Mouse (Mus musculus) MEL (cell line): Measurements from ENCODE around the gene Kcnj2. TPM values are rescaled to one million over a fixed set of nuclear protein-coding genes. Genes with fewer than 3 reads are reported as not detected.

Experiments
- DNase-seq: peaks from one replicate; pipeline ENCODE4 v3.0.0; 2011; ENCODE audit warnings: low read depth, low spot score
- H3K27ac ChIP-seq: 2 replicates; pipeline ENCODE4 v1.5.1; 2012; ENCODE audit warnings: low read depth, mild to moderate bottlenecking, control low read depth, low read length, moderate library complexity; ENCODE audit not compliant: control insufficient read depth
- H3K27me3 ChIP-seq, 2 experiments: fragments of 150-350 bp in 1 of 2; sonication (generic) in 1 of 2; 2 replicates each; pipeline ENCODE4 v1.6.1; 2012; ENCODE audit warnings: low read length in 2 of 2, mild to moderate bottlenecking in 2 of 2, improper control_type of control experiment in 1 of 2, moderate library complexity in 1 of 2; ENCODE audit not compliant: insufficient read depth in 2 of 2, control insufficient read depth in 1 of 2
- H3K36me3 ChIP-seq, 2 experiments: 2 replicates each; pipeline ENCODE4 v1.6.1; 2012 to 2014; ENCODE audit warnings: low read length in 2 of 2, improper control_type of control experiment in 1 of 2, inconsistent platforms in 1 of 2, mild to moderate bottlenecking in 1 of 2; ENCODE audit not compliant: insufficient read depth in 2 of 2, control insufficient read depth in 1 of 2
- H3K4me1 ChIP-seq, 2 experiments: fragments of 150-350 bp in 1 of 2; sonication (generic) in 1 of 2; 2 replicates each; pipeline ENCODE4 v1.6.1; 2012; ENCODE audit warnings: low read length in 2 of 2, improper control_type of control experiment in 1 of 2, mild to moderate bottlenecking in 1 of 2; ENCODE audit not compliant: insufficient read depth in 2 of 2, control insufficient read depth in 1 of 2
- H3K4me3 ChIP-seq, 2 experiments: fragments of 150-350 bp in 1 of 2; sonication (generic) in 1 of 2; 2 replicates each; pipeline ENCODE4 v1.5.1; 2012; ENCODE audit warnings: low read depth in 2 of 2, low read length in 2 of 2, mild to moderate bottlenecking in 2 of 2, moderate library complexity in 2 of 2, control low read depth in 1 of 2, improper control_type of control experiment in 1 of 2; ENCODE audit not compliant: control insufficient read depth in 1 of 2, insufficient read depth in 1 of 2
- H3K79me2 ChIP-seq: 2 replicates; pipeline ENCODE4 v1.6.1; 2012; ENCODE audit warnings: mild to moderate bottlenecking, low read length, moderate library complexity; ENCODE audit not compliant: control insufficient read depth, poor library complexity, insufficient read depth
- H3K9ac ChIP-seq: 2 replicates; pipeline ENCODE4 v1.6.1; 2012; ENCODE audit warnings: low read depth, mild to moderate bottlenecking, control low read depth, low read length, moderate library complexity; ENCODE audit not compliant: control insufficient read depth, poor library complexity, severe bottlenecking
- H3K9me3 ChIP-seq: fragments of 150-350 bp; sonication (generic); replicated peaks from 2 replicates; pipeline ENCODE4 v1.6.1; 2012; ENCODE audit warnings: mild to moderate bottlenecking, low read length, improper control_type of control experiment, moderate library complexity; ENCODE audit not compliant: insufficient read depth
- BHLHE40 ChIP-seq: IDR thresholded peaks from 2 replicates; pipeline ENCODE4 v1.6.1; 2012; ENCODE audit warnings: low read depth, mild to moderate bottlenecking, inconsistent platforms, low read length, improper control_type of control experiment, borderline replicate concordance
- CHD1 ChIP-seq: IDR thresholded peaks from 2 replicates; pipeline ENCODE4 v1.6.1; 2012; ENCODE audit warnings: low read depth, mild to moderate bottlenecking, inconsistent platforms, low read length, improper control_type of control experiment
- CTCF ChIP-seq, 3 experiments: IDR thresholded peaks in 2 of 3; conservative IDR thresholded peaks in 1 of 3; 2 replicates each; pipeline ENCODE4 v1.5.1; 2011 to 2012; ENCODE audit warnings: low read length in 3 of 3, low read depth in 2 of 3, mild to moderate bottlenecking in 2 of 3, improper control_type of control experiment in 1 of 3, inconsistent platforms in 1 of 3, mixed read lengths in 1 of 3, moderate library complexity in 1 of 3; ENCODE audit not compliant: control insufficient read depth in 1 of 3, insufficient read depth in 1 of 3, poor library complexity in 1 of 3, severe bottlenecking in 1 of 3
- EP300 ChIP-seq, 2 experiments: IDR thresholded peaks; 2 replicates each; pipeline ENCODE4 v1.6.1; 2011; ENCODE audit warnings: improper control_type of control experiment in 2 of 2, low read length in 2 of 2, low read depth in 1 of 2, mild to moderate bottlenecking in 1 of 2
- ETS1 ChIP-seq: IDR thresholded peaks from 2 replicates; pipeline ENCODE4 v1.6.1; 2012; ENCODE audit warnings: low read depth, mild to moderate bottlenecking, inconsistent platforms, low read length, improper control_type of control experiment, moderate library complexity
- MAFK ChIP-seq: IDR thresholded peaks from 2 replicates; pipeline ENCODE4 v1.6.1; 2011; ENCODE audit warnings: low read depth, mild to moderate bottlenecking, low read length, improper control_type of control experiment, borderline replicate concordance
- NELFE ChIP-seq: IDR thresholded peaks from 2 replicates; pipeline ENCODE4 v1.6.1; 2011; ENCODE audit warnings: low read depth, low read length, improper control_type of control experiment
- NRF1 ChIP-seq: IDR thresholded peaks from 2 replicates; pipeline ENCODE4 v1.6.1; 2014; ENCODE audit warnings: low read depth, mild to moderate bottlenecking, inconsistent platforms, low read length, improper control_type of control experiment, moderate library complexity; ENCODE audit not compliant: poor library complexity, insufficient read depth, severe bottlenecking
- POLR2A ChIP-seq, 2 experiments: IDR thresholded peaks; 2 replicates each; pipeline ENCODE4 v1.6.1; 2011 to 2012; ENCODE audit warnings: low read length in 2 of 2, mild to moderate bottlenecking in 2 of 2, control low read depth in 1 of 2, improper control_type of control experiment in 1 of 2, low read depth in 1 of 2, moderate library complexity in 1 of 2; ENCODE audit not compliant: control insufficient read depth in 1 of 2, insufficient read depth in 1 of 2, poor library complexity in 1 of 2
- ZC3H11A ChIP-seq: IDR thresholded peaks from 2 replicates; pipeline ENCODE4 v1.6.1; 2012; ENCODE audit warnings: low read depth, mild to moderate bottlenecking, inconsistent platforms, low read length, improper control_type of control experiment
- ZKSCAN1 ChIP-seq: IDR thresholded peaks from 2 replicates; pipeline ENCODE4 v1.6.1; 2012; ENCODE audit warnings: low read depth, mild to moderate bottlenecking, inconsistent platforms, low read length, improper control_type of control experiment, moderate library complexity
- polyA plus RNA-seq, 2 experiments: library from polyadenylated mRNA; stranded (reverse) in 1 of 2; unstranded in 1 of 2; fragments of >175 nt in 1 of 2; fragments of >200 nt in 1 of 2; gene quantifications; 2 replicates each; pipeline versions ENCODE4 v1.2.1 to v1.2.4; 2012; ENCODE audit warnings: low replicate concordance in 2 of 2, low read depth in 1 of 2; ENCODE audit not compliant: insufficient read length in 2 of 2, insufficient read depth in 1 of 2, missing spikeins in 1 of 2
- total RNA-seq: library from RNA; depleted of rRNA; stranded (reverse); fragments of 300-350 nt; gene quantifications from 2 replicates; pipeline ENCODE4 v1.2.3, GENCODE M21; 2012

Gene Kcnj2
- total and polyA plus RNA-seq, 3 experiments = not detected

DNA sequence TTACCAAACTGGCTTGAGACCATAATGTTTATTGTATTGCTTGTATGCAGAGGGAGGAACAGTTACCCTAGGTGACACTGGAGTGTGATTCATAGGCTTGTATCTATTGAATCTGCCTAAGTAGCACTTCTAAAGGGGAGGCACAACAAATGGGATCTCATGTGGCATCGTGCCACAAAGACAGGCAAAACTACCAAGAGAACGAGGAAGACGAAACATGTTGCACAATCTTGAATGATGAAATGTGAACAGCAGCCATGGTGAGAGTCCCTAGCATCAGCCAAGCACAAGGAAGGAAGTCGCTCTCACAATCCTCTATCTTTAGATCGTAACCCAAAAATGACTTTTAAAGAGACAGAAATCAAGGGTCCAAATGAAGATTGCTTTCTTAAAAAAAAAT lies 30.6 kb downstream of the Kcnj2 start:
- no peak overlapping the region for H3K9ac ChIP-seq
- H3K4me1 ChIP-seq = no peaks in the 10 kb centered on the region
- no peak for DNase-seq
- H3K9me3 ChIP-seq = no peaks in the 10 kb centered on the region
- H3K36me3 ChIP-seq = no peaks in the 10 kb centered on the region
- no peak overlapping the region for H3K4me3 ChIP-seq
- TF ChIP-seq EP300 (IDR thresholded peaks at IDR 0.05; ENCODE audit: low read depth in 1 of 2, low read length in 2 of 2) (no peak), ZKSCAN1 (no peak), MAFK (no peak), CTCF (IDR thresholded peaks at IDR 0.05 in 2 of 3, conservative IDR thresholded peaks at IDR 0.05 in 1 of 3; ENCODE audit: control insufficient read depth in 1 of 3, insufficient read depth in 1 of 3, low read depth in 2 of 3, low read length in 3 of 3, poor library complexity in 1 of 3, severe bottlenecking in 1 of 3) (no peak)
- TF ChIP-seq, all 39 proteins: peak for 0
- H3K27ac ChIP-seq = no peak overlapping the region
- H3K79me2 ChIP-seq = no peaks in the 10 kb centered on the region
- H3K27me3 ChIP-seq = no peaks in the 10 kb centered on the region

DNA sequence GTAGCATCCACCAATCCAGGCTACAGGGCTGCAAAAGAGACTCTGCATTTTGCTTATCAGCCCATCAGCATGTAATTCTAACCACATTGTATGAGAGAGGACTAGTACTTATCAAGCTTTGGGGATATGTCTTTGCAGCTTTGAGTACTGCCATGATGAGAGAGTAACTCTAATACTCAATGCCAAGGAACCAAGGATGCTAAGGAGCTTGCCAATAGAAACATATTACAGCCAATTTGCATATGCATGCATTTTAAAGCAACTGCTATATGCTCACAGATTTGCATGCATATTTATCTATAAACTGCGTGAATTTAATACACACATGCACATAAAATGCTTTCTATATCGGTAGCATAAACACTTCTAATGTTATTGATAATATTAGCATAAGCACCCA lies 34.2 kb downstream of the Kcnj2 start:
- DNase-seq = no peak
- Histone ChIP-seq H3K27ac (no peak overlapping the region), H3K4me1 (no peaks in the 10 kb centered on the region), H3K9ac (no peak overlapping the region), H3K9me3 (no peaks in the 10 kb centered on the region), H3K4me3 (no peak overlapping the region), H3K36me3 (no peaks in the 10 kb centered on the region), H3K27me3 (no peaks in the 10 kb centered on the region), H3K79me2 (no peaks in the 10 kb centered on the region)
- TF ChIP-seq NELFE = no peak
- TF ChIP-seq, all 39 proteins: peak for 0

DNA sequence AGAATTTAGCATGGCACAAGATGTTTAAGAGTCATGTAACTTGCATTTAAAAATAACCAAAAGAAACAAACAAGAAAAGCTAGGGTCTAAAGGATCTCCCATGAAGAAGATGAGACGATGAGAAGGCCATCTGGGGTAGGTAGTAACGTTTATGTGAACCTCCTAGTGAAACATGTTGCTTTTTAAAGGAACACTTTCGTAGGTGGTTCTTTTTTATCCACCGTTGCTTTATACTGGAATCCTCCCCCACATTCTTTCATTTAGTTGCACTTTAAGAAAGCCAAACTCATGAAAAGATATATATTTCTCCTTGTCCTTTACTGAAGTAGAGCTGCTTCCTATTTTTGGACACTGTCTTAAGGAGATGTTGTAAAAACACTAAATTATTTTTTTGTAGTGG lies 34.7 kb downstream of the Kcnj2 start:
- Histone ChIP-seq H3K27me3 (no peaks in the 10 kb centered on the region), H3K27ac (no peak overlapping the region), H3K79me2 (no peaks in the 10 kb centered on the region), H3K9ac (no peak overlapping the region), H3K36me3 (no peaks in the 10 kb centered on the region), H3K4me1 (no peaks in the 10 kb centered on the region), H3K9me3 (no peaks in the 10 kb centered on the region), H3K4me3 (no peak overlapping the region)
- no peak for DNase-seq
- TF ChIP-seq ETS1 (no peak), MAFK (no peak), CHD1 (no peak), ZC3H11A (no peak), BHLHE40 (no peak), POLR2A (IDR thresholded peaks at IDR 0.05; ENCODE audit: control insufficient read depth in 1 of 2, insufficient read depth in 1 of 2, low read depth in 1 of 2, low read length in 2 of 2, poor library complexity in 1 of 2) (no peak), NRF1 (no peak)
